Mouse (Mus musculus): Measurements from ENCODE around the gene Pcdh9.

DNA sequence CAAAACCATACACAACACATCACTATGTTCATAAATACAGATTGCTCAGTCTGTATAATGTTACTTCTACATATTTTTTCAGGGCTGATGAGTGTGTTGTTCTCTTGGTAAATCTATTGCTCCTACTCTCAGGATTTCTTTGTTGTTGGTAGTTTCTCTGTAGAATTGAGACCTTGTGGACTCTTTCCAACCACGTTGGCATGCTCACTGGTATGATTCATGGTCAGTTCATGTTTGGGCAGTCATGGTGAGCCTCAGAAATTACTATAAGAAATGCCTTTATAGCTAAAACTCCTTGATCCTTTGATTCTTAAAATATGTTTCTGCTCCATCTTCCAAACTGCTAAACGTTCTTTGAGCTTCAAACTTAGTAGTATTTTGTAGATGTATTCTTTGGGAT lies 326.1 kb downstream of the Pcdh9 start:
- TF ChIP-seq CTCF (IDR thresholded peaks at IDR 0.05; ENCODE audit: borderline replicate concordance, insufficient read depth, low read depth, low read length) (no peak), POLR2A (IDR thresholded peaks at IDR 0.05; ENCODE audit: borderline replicate concordance, insufficient read depth, low read length) (no peak)

Data from cerebellum, adult 2 months (tissue).